In the genomic region with DNA sequence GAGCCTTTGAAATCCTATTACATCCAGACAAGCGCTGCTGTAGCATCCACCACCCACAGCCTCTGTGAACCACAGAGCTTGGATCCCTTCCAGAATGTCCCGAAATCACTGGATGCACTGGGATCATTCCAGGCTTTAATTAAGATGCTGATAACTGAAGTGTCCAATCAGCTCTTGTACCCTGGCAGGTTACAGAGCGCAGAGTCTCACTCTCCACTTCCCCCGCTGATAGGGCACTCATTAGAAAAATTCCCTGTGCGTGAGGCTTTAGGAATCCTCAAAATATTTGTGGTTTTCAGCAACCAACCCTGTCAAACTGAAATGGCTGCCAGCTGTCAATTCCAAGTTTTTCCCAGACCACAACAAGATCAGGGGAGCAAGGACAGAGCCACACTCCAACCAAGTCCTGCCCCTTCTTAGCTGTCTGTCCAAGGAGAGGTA, we compare ENCODE assay signal across 8 mouse cellular contexts. TPM values are rescaled to one million over a fixed set of nuclear protein-coding genes. Genes with fewer than 3 reads are reported as not detected.
DNase-seq lines count a peak whose midpoint lies in the region; ATAC-seq lines count a peak whose summit lies in the region.

No protein-coding gene starts in this region.

- peak; percentile 66 to 75 for DNase-seq in cerebellum, postnatal 10 days
- no peak for DNase-seq in cerebellum, adult 8-10 months
- no peak for DNase-seq in midbrain, embryonic 10.5 days (ENCODE audit: low spot score)
- DNase-seq in testis, postnatal 10 days (ENCODE audit: low spot score), result no peak
- no peak for DNase-seq in right cerebral cortex, postnatal 14 days

- no peak overlapping the region for H3K4me2 ChIP-seq in midbrain, embryonic 13.5 days (replicated peaks)
- H3K4me2 ChIP-seq in heart, embryonic 16.5 days (ENCODE audit: low read depth, low read length), result peak overlapping the region; percentile 25
- H3K4me2 ChIP-seq in midbrain, embryonic 16.5 days (ENCODE audit: low read length), result no peak overlapping the region

- H3K4me1 ChIP-seq in midbrain, embryonic 13.5 days (replicated peaks), result no peaks in the 10 kb centered on the region
- H3K4me1 ChIP-seq in midbrain, embryonic 10.5 days, result no peaks in the 10 kb centered on the region
- peaks cover 43% of the 10 kb centered on the region for H3K4me1 ChIP-seq in heart, embryonic 16.5 days (ENCODE audit: control insufficient read depth, insufficient read depth, low read length)
- peaks cover 4% of the 10 kb centered on the region; the same call in 1 of the 2 replicates for H3K4me1 ChIP-seq in midbrain, embryonic 16.5 days (ENCODE audit: control insufficient read depth, insufficient read depth, low read length)

- ATAC-seq in midbrain, embryonic 13.5 days, result peak; percentile 62
- peak; percentile 91 for ATAC-seq in heart, embryonic 16.5 days (replicated peaks; ENCODE audit: extremely low read depth, insufficient read depth, low FRiP score)
- peak; percentile 76 for ATAC-seq in midbrain, embryonic 16.5 days

- WGBS in midbrain, embryonic 13.5 days, result 61% methylated on average over 5 of the region's 5 CpGs
- 87% methylated on average over 5 of the region's 5 CpGs for WGBS in midbrain, embryonic 10.5 days
- WGBS in heart, embryonic 16.5 days, result 14% methylated on average over 5 of the region's 5 CpGs
- 48% methylated on average over 5 of the region's 5 CpGs for WGBS in midbrain, embryonic 16.5 days

- H3K9me3 ChIP-seq in midbrain, embryonic 13.5 days, result no peaks in the 10 kb centered on the region
- H3K9me3 ChIP-seq in midbrain, embryonic 10.5 days (replicated peaks), result no peaks in the 10 kb centered on the region
- H3K9me3 ChIP-seq in heart, embryonic 16.5 days (replicated peaks; ENCODE audit: control insufficient read depth, low read length), result no peaks in the 10 kb centered on the region
- no peaks in the 10 kb centered on the region for H3K9me3 ChIP-seq in midbrain, embryonic 16.5 days (replicated peaks; ENCODE audit: control insufficient read depth, low read length, poor library complexity, severe bottlenecking)

- H3K36me3 ChIP-seq in midbrain, embryonic 13.5 days, result no peaks in the 10 kb centered on the region
- no peaks in the 10 kb centered on the region for H3K36me3 ChIP-seq in midbrain, embryonic 10.5 days
- no peaks in the 10 kb centered on the region for H3K36me3 ChIP-seq in heart, embryonic 16.5 days (ENCODE audit: control insufficient read depth, insufficient read depth)
- H3K36me3 ChIP-seq in midbrain, embryonic 16.5 days (ENCODE audit: control insufficient read depth, insufficient read depth, low read length), result no peaks in the 10 kb centered on the region

- no peaks in the 10 kb centered on the region for H3K27me3 ChIP-seq in midbrain, embryonic 13.5 days
- H3K27me3 ChIP-seq in midbrain, embryonic 10.5 days (ENCODE audit: low read depth, poor library complexity, severe bottlenecking), result no peaks in the 10 kb centered on the region
- H3K27me3 ChIP-seq in heart, embryonic 16.5 days (ENCODE audit: control insufficient read depth, insufficient read depth, low read length), result no peaks in the 10 kb centered on the region
- H3K27me3 ChIP-seq in midbrain, embryonic 16.5 days (ENCODE audit: control insufficient read depth, insufficient read depth, low read depth, low read length), result no peaks in the 10 kb centered on the region

- H3K9ac ChIP-seq in midbrain, embryonic 13.5 days (replicated peaks), result no peak overlapping the region
- H3K9ac ChIP-seq in heart, embryonic 16.5 days (ENCODE audit: low read length), result no peak overlapping the region
- no peak overlapping the region for H3K9ac ChIP-seq in midbrain, embryonic 16.5 days (ENCODE audit: low read depth, low read length)

- H3K4me3 ChIP-seq in midbrain, embryonic 13.5 days (replicated peaks), result no peak overlapping the region
- no peak overlapping the region for H3K4me3 ChIP-seq in midbrain, embryonic 10.5 days
- no peak overlapping the region for H3K4me3 ChIP-seq in heart, embryonic 16.5 days (ENCODE audit: low read length)
- H3K4me3 ChIP-seq in midbrain, embryonic 16.5 days (ENCODE audit: low read depth, low read length), result no peak overlapping the region

- H3K27ac ChIP-seq in midbrain, embryonic 13.5 days, result no peak overlapping the region
- H3K27ac ChIP-seq in midbrain, embryonic 10.5 days (replicated peaks), result no peak overlapping the region
- peak overlapping the region; percentile 64 for H3K27ac ChIP-seq in heart, embryonic 16.5 days (ENCODE audit: low read length)
- H3K27ac ChIP-seq in midbrain, embryonic 16.5 days (ENCODE audit: low read length), result no peak overlapping the region

RNA-seq across cellular contexts. Expression of a gene that starts 2.2 kb away (rescaled TPM):
- 0.13 TPM in 1 of 2 replicates, not detected in the other for polyA plus RNA-seq in midbrain, embryonic 13.5 days (2015; fragmentation: Nextera tagmentation; extraction: Ambion mirVana)
- polyA plus RNA-seq in midbrain, embryonic 10.5 days (2016; fragmentation: Nextera tagmentation; extraction: Ambion mirVana), result 0.07 and 0.20 TPM in 2 replicates
- 0.99 and 1.2 TPM in 2 replicates for polyA plus RNA-seq in heart, embryonic 16.5 days (2015; fragmentation: Nextera tagmentation; extraction: Ambion mirVana)
- polyA plus RNA-seq in midbrain, embryonic 16.5 days (2015; fragmentation: Nextera tagmentation; extraction: Ambion mirVana), result not detected in 2 replicates

Comparison
In these comparisons a context has a peak if more than half of its experiments do, and no peak if none do; other contexts are left out.
1. DNase-seq: peak in cerebellum, postnatal 10 days (2 of 2); none in cerebellum, adult 8-10 months (single experiment), midbrain, embryonic 10.5 days (single experiment), testis, postnatal 10 days (single experiment) and right cerebral cortex, postnatal 14 days (single experiment).
2. Peak in every context shown above with its lines, with median percentiles within 50 percentile points of each other: ATAC-seq.